Mouse (Mus musculus) right cerebral cortex, adult 2 months (tissue): ENCODE measurements at regions not wholly inside any gene's neighbourhood (a gene's known extent, or its start where the extent isn't known, plus 50 kb on each side); places are given as distances from the start of the nearest gene placed in this dataset.
A peak's percentile ranks its signal among the peaks of the same experiment; 100 is the strongest.

Source experiments
- DNase-seq, 2 experiments: peaks; one replicate each; pipeline ENCODE4 v3.0.0; 2021 to 2022; ENCODE audit warnings: low spot score in 2 of 2

- no peak for DNase-seq
Measured at GRCm38 (mm10) chr9:120628794-120629560, 57.7 kb downstream of the Rpl14 start.

- DNase-seq, result no peak
Measured at GRCm38 (mm10) chr9:120629609-120630008, 58.4 kb downstream of the Rpl14 start.

GRCm38 (mm10) chr9:120632821-120633220 is 61.6 kb downstream of the Rpl14 start:
- DNase-seq, result peak; percentile 66 to 73

- DNase-seq, result no peak
Measured at GRCm38 (mm10) chr9:120642656-120643055, 71.4 kb downstream of the Rpl14 start.

- no peak for DNase-seq
Measured at GRCm38 (mm10) chr9:120643371-120643770, 72.1 kb downstream of the Rpl14 start.

- no peak for DNase-seq
Measured at GRCm38 (mm10) chr9:120645776-120646175, 74.5 kb downstream of the Rpl14 start.

- DNase-seq, result no peak
Measured at GRCm38 (mm10) chr9:120646806-120647667, 75.8 kb downstream of the Rpl14 start.

- DNase-seq, result no peak
Measured at GRCm38 (mm10) chr9:120647668-120647955, 76.4 kb downstream of the Rpl14 start.

- DNase-seq, result no peak
Measured at GRCm38 (mm10) chr9:120652733-120653132, 81.5 kb downstream of the Rpl14 start.

- no peak for DNase-seq
Measured at GRCm38 (mm10) chr9:120653170-120653569, 81.9 kb downstream of the Rpl14 start.

- DNase-seq, result no peak
Measured at GRCm38 (mm10) chr9:120654736-120655135, 83.5 kb downstream of the Rpl14 start.

GRCm38 (mm10) chr9:120656976-120657375 is 85.7 kb downstream of the Rpl14 start:
- DNase-seq, result no peak

GRCm38 (mm10) chr9:120657786-120658185 is 86.5 kb downstream of the Rpl14 start:
- no peak for DNase-seq

GRCm38 (mm10) chr9:120658576-120658975 is 87.3 kb downstream of the Rpl14 start:
- no peak for DNase-seq

- DNase-seq, result no peak
Measured at GRCm38 (mm10) chr9:120661226-120661625, 90.0 kb downstream of the Rpl14 start.

GRCm38 (mm10) chr9:120661641-120662227 is 90.5 kb downstream of the Rpl14 start:
- no peak for DNase-seq

GRCm38 (mm10) chr9:120663181-120663580 is 91.9 kb downstream of the Rpl14 start:
- no peak for DNase-seq

GRCm38 (mm10) chr9:120664086-120664485 is 92.8 kb downstream of the Rpl14 start:
- DNase-seq, result no peak

- DNase-seq, result peak; percentile 49 to 74
Measured at GRCm38 (mm10) chr9:120672452-120672851, 101.2 kb downstream of the Rpl14 start.

- DNase-seq, result no peak
Measured at GRCm38 (mm10) chr9:120674855-120675254, 103.6 kb downstream of the Rpl14 start.

- no peak for DNase-seq
Measured at GRCm38 (mm10) chr9:120675371-120676150, 104.3 kb downstream of the Rpl14 start.

- DNase-seq, result no peak
Measured at GRCm38 (mm10) chr9:120676301-120676700, 105.1 kb downstream of the Rpl14 start.
